Mouse (Mus musculus): ENCODE results near the gene Sgta. TPM values are rescaled to one million over a fixed set of nuclear protein-coding genes. Genes with fewer than 3 reads are reported as not detected.

The Sgta gene
- polyA plus RNA-seq, 1 experiment from 2014 or later: 292 TPM

GRCm38 (mm10) chr10:80994621-80995020, 65.4 kb downstream of the Sgta start:
- 0 out of 2 replicates have a peak overlapping the region, but pooled peaks have one; percentile 24 for H3K9ac ChIP-seq
- H3K27ac ChIP-seq: no peak overlapping the region
- H3K4me3 ChIP-seq: no peak overlapping the region
- no peak for ATAC-seq (ENCODE audit: low FRiP score)
- peak overlapping the region; percentile 36 for H3K4me2 ChIP-seq
- WGBS: 66% methylated on average over 4 of the region's 4 CpGs
- H3K4me1 ChIP-seq (replicated peaks): peaks cover 14% of the 10 kb centered on the region
- H3K36me3 ChIP-seq: no peaks in the 10 kb centered on the region
- peaks cover 19% of the 10 kb centered on the region for H3K27me3 ChIP-seq
- H3K9me3 ChIP-seq: no peaks in the 10 kb centered on the region

Small RNAs within 50 kb of the gene (microRNA-seq; reads per million reads assigned to microRNA genes)
- gene Mir5615-1: not detected
- not detected for gene Mir5615-2

Other genes starting within 250 kb of the Sgta start
- 0.56 and 0.95 TPM in 2 replicates for gene Jsrp1, start 246.7 kb downstream of the Sgta start, polyA plus RNA-seq (2015; fragmentation: Nextera tagmentation; extraction: Ambion mirVana)
- gene Oaz1, start 233.5 kb downstream of the Sgta start, polyA plus RNA-seq (2015; fragmentation: Nextera tagmentation; extraction: Ambion mirVana): 1,227 and 1,240 TPM in 2 replicates
- 3.4 and 3.5 TPM in 2 replicates for gene Lingo3, start 216.1 kb downstream of the Sgta start, polyA plus RNA-seq (2015; fragmentation: Nextera tagmentation; extraction: Ambion mirVana)
- gene Lsm7, start 205.0 kb downstream of the Sgta start, polyA plus RNA-seq (2015; fragmentation: Nextera tagmentation; extraction: Ambion mirVana): 210 and 237 TPM in 2 replicates
- 63.6 and 68.8 TPM in 2 replicates for gene Sppl2b, start 204.9 kb downstream of the Sgta start, polyA plus RNA-seq (2015; fragmentation: Nextera tagmentation; extraction: Ambion mirVana)
- 0.13 and 0.17 TPM in 2 replicates for gene Tmprss9, start 188.3 kb downstream of the Sgta start, polyA plus RNA-seq (2015; fragmentation: Nextera tagmentation; extraction: Ambion mirVana)
- gene Timm13, start 159.2 kb downstream of the Sgta start, polyA plus RNA-seq (2015; fragmentation: Nextera tagmentation; extraction: Ambion mirVana): 333 and 336 TPM in 2 replicates
- gene Lmnb2, start 141.9 kb downstream of the Sgta start, polyA plus RNA-seq (2015; fragmentation: Nextera tagmentation; extraction: Ambion mirVana): 41.5 and 43.9 TPM in 2 replicates
- 8.0 and 8.1 TPM in 2 replicates for gene Gadd45b, start 130.1 kb downstream of the Sgta start, polyA plus RNA-seq (2015; fragmentation: Nextera tagmentation; extraction: Ambion mirVana)
- 13.4 and 13.5 TPM in 2 replicates for gene Gng7, start 45.2 kb downstream of the Sgta start, polyA plus RNA-seq (2015; fragmentation: Nextera tagmentation; extraction: Ambion mirVana)
- 37.5 and 40.2 TPM in 2 replicates for gene Diras1, start 34.5 kb downstream of the Sgta start, polyA plus RNA-seq (2015; fragmentation: Nextera tagmentation; extraction: Ambion mirVana)
- gene Slc39a3, start 22.8 kb downstream of the Sgta start, polyA plus RNA-seq (2015; fragmentation: Nextera tagmentation; extraction: Ambion mirVana): 42.3 and 44.0 TPM in 2 replicates
- gene Thop1, start 9.9 kb upstream of the Sgta start, polyA plus RNA-seq (2015; fragmentation: Nextera tagmentation; extraction: Ambion mirVana): 45.0 and 46.9 TPM in 2 replicates
- 0.26 and 0.41 TPM in 2 replicates for gene Creb3l3, start 38.7 kb upstream of the Sgta start, polyA plus RNA-seq (2015; fragmentation: Nextera tagmentation; extraction: Ambion mirVana)
- 224 and 227 TPM in 2 replicates for gene Map2k2, start 45.7 kb upstream of the Sgta start, polyA plus RNA-seq (2015; fragmentation: Nextera tagmentation; extraction: Ambion mirVana)
- gene Zbtb7a, start 75.0 kb upstream of the Sgta start, polyA plus RNA-seq (2015; fragmentation: Nextera tagmentation; extraction: Ambion mirVana): 13.2 and 13.5 TPM in 2 replicates
- gene Pias4, start 107.7 kb upstream of the Sgta start, polyA plus RNA-seq (2015; fragmentation: Nextera tagmentation; extraction: Ambion mirVana): 58.4 and 62.3 TPM in 2 replicates
- gene Eef2, start 116.5 kb upstream of the Sgta start, polyA plus RNA-seq (2015; fragmentation: Nextera tagmentation; extraction: Ambion mirVana): 561 and 576 TPM in 2 replicates
- gene Dapk3, start 122.8 kb upstream of the Sgta start, polyA plus RNA-seq (2015; fragmentation: Nextera tagmentation; extraction: Ambion mirVana): 59.1 and 61.7 TPM in 2 replicates
- gene 4930442H23Rik, start 123.7 kb upstream of the Sgta start, polyA plus RNA-seq (2015; fragmentation: Nextera tagmentation; extraction: Ambion mirVana): 0.13 and 0.26 TPM in 2 replicates
- 0.09 and 0.10 TPM in 2 replicates for gene Nmrk2, start 141.9 kb upstream of the Sgta start, polyA plus RNA-seq (2015; fragmentation: Nextera tagmentation; extraction: Ambion mirVana)
- 68.1 TPM in 2 replicates for gene Atcay, start 170.7 kb upstream of the Sgta start, polyA plus RNA-seq (2015; fragmentation: Nextera tagmentation; extraction: Ambion mirVana)
- gene Zfr2, start 173.0 kb upstream of the Sgta start, polyA plus RNA-seq (2015; fragmentation: Nextera tagmentation; extraction: Ambion mirVana): 19.7 and 21.6 TPM in 2 replicates
- 16.4 and 16.9 TPM in 2 replicates for gene Matk, start 192.8 kb upstream of the Sgta start, polyA plus RNA-seq (2015; fragmentation: Nextera tagmentation; extraction: Ambion mirVana)
- 134 and 144 TPM in 2 replicates for gene Mrpl54, start 206.8 kb upstream of the Sgta start, polyA plus RNA-seq (2015; fragmentation: Nextera tagmentation; extraction: Ambion mirVana)
- gene Apba3, start 206.8 kb upstream of the Sgta start, polyA plus RNA-seq (2015; fragmentation: Nextera tagmentation; extraction: Ambion mirVana): 29.7 and 30.6 TPM in 2 replicates
- 4.5 and 5.2 TPM in 2 replicates for gene Tjp3, start 231.4 kb upstream of the Sgta start, polyA plus RNA-seq (2015; fragmentation: Nextera tagmentation; extraction: Ambion mirVana)
- gene Pip5k1c, start 232.8 kb upstream of the Sgta start, polyA plus RNA-seq (2015; fragmentation: Nextera tagmentation; extraction: Ambion mirVana): 97.2 and 102 TPM in 2 replicates